Mouse (Mus musculus) liver, embryonic 11.5 days (tissue): ENCODE measurements around the gene Palm2. TPM values are rescaled to one million over a fixed set of nuclear protein-coding genes. Genes with fewer than 3 reads are reported as not detected.
"Not testable (repeated sequence)": the region's sequence is repeated elsewhere in the genome, so short reads cannot be mapped to it uniquely, and the experiment has no call there.

Experiments used
- ATAC-seq: fragments of 200-750 bp; cut with Nextera tagmentation; replicated peaks from 2 replicates; pipeline ENCODE4 v1.8.0; 2017; ENCODE audit warnings: moderate number of reproducible peaks, mild to moderate bottlenecking, moderate TSS enrichment, moderate library complexity; ENCODE audit not compliant: low FRiP score
- DNase-seq: peaks from one replicate; pipeline ENCODE4 v3.0.0-alpha.2; 2017; ENCODE audit warnings: low spot score
- H3K27ac ChIP-seq: fragments of 300-500 bp; sonication (generic); 2 replicates; pipeline ENCODE4 v1.5.1; 2014; ENCODE audit warnings: mild to moderate bottlenecking, low read depth, low read length, control low read depth
- H3K27me3 ChIP-seq: fragments of 300-500 bp; sonication (generic); replicated peaks from 2 replicates; pipeline ENCODE4 v1.6.1; 2014; ENCODE audit warnings: low read length, mixed read lengths; ENCODE audit not compliant: control insufficient read depth, insufficient read depth
- H3K36me3 ChIP-seq: fragments of 300-500 bp; sonication (generic); 2 replicates; pipeline ENCODE4 v1.6.1; 2014; ENCODE audit warnings: mild to moderate bottlenecking, low read length, moderate library complexity, mixed read lengths; ENCODE audit not compliant: control insufficient read depth, insufficient read depth
- H3K4me1 ChIP-seq: fragments of 300-500 bp; sonication (generic); replicated peaks from 2 replicates; pipeline ENCODE4 v1.6.1; 2014; ENCODE audit warnings: low read length, mixed read lengths; ENCODE audit not compliant: control insufficient read depth, insufficient read depth
- H3K4me2 ChIP-seq: fragments of 300-500 bp; sonication (generic); 2 replicates; pipeline ENCODE4 v1.6.1; 2014; ENCODE audit warnings: mild to moderate bottlenecking, control low read depth, moderate library complexity
- H3K4me3 ChIP-seq: fragments of 300-500 bp; sonication (generic); 2 replicates; pipeline ENCODE4 v1.5.1; 2014; ENCODE audit warnings: low read depth, low read length, control low read depth
- H3K9ac ChIP-seq: fragments of 300-500 bp; sonication (generic); 2 replicates; pipeline ENCODE4 v1.6.1; 2014; ENCODE audit warnings: low read depth, low read length, control low read depth
- H3K9me3 ChIP-seq: fragments of 300-500 bp; sonication (generic); 2 replicates; pipeline ENCODE4 v1.6.1; 2016; ENCODE audit warnings: low read length, inconsistent platforms, mixed read lengths; ENCODE audit not compliant: control insufficient read depth
- whole genome bisulfite sequencing: fragments of 180-500 bp; shearing (Covaris S2); extraction: QIAGEN DNeasy Blood & Tissue Kit; methylation state at CpG from one replicate; pipeline ENCODE4 v1.1.7; 2014; 5-methylcytosine and 5-hydroxymethylcytosine counted together
- polyA plus RNA-seq: library from polyadenylated mRNA; unstranded; fragments of >200 nt; fragmentation: Nextera tagmentation; extraction: Ambion mirVana; gene quantifications from 2 replicates; pipeline ENCODE4 v1.2.1, GENCODE M21; 2014

The Palm2 gene
- polyA plus RNA-seq = 0.32 and 0.71 TPM in 2 replicates

GRCm38 (mm10) chr4:57433941-57434704, at the start of gene Palm2:
Gene Palm2, plus strand, starts transcription at chr4:57434247.
- H3K27me3 ChIP-seq = peaks cover 45% of the 10 kb centered on the region
- DNase-seq (peak; percentile 56), ATAC-seq (no peak)
- H3K4me3 ChIP-seq = peak within 1 kb of the TSS; percentile 50
- H3K4me1 ChIP-seq = 0 out of 2 replicates have a peak, but pooled peaks cover 4% of the 10 kb centered on the region
- WGBS = under 1% methylated on average over 67 of the region's 67 CpGs
- H3K27ac ChIP-seq = no peak within 1 kb of the TSS
- no peaks in the 10 kb centered on the region for H3K9me3 ChIP-seq
- no peaks in the 10 kb centered on the region for H3K36me3 ChIP-seq
- peak within 1 kb of the TSS; percentile 89 for H3K4me2 ChIP-seq
- H3K9ac ChIP-seq = no peak within 1 kb of the TSS

- WGBS = 81% methylated on average over 2 of the region's 2 CpGs
- ATAC-seq (no peak), DNase-seq (no peak)
- H3K4me3 ChIP-seq = no peak overlapping the region
- no peaks in the 10 kb centered on the region for H3K9me3 ChIP-seq
- no peaks in the 10 kb centered on the region for H3K36me3 ChIP-seq
- H3K4me2 ChIP-seq = no peak overlapping the region
- no peaks in the 10 kb centered on the region for H3K27me3 ChIP-seq
- H3K27ac ChIP-seq = no peak overlapping the region
- H3K9ac ChIP-seq = no peak overlapping the region
- H3K4me1 ChIP-seq = no peaks in the 10 kb centered on the region
These were observed 49.7 kb upstream of the Palm2 start for GRCm38 (mm10) chr4:57384355-57384754.

GRCm38 (mm10) chr4:57391103-57391502, 42.9 kb upstream of the Palm2 start:
- Histone ChIP-seq H3K9ac (no peak overlapping the region), H3K36me3 (no peaks in the 10 kb centered on the region), H3K4me3 (no peak overlapping the region), H3K27ac (no peak overlapping the region), H3K4me2 (no peak overlapping the region), H3K9me3 (no peaks in the 10 kb centered on the region), H3K4me1 (no peaks in the 10 kb centered on the region), H3K27me3 (no peaks in the 10 kb centered on the region)
- ATAC-seq (no peak), DNase-seq (no peak)
- WGBS = 62% methylated on average over 8 of the region's 8 CpGs

- no peaks in the 10 kb centered on the region for H3K27me3 ChIP-seq
- H3K9me3 ChIP-seq = no peaks in the 10 kb centered on the region
- no peak overlapping the region for H3K9ac ChIP-seq
- no peak for DNase-seq
- H3K4me1 ChIP-seq = no peaks in the 10 kb centered on the region
- no peak overlapping the region for H3K4me3 ChIP-seq
- ATAC-seq = no peak
- WGBS = 70% methylated on average over 9 of the region's 9 CpGs
- no peak overlapping the region for H3K4me2 ChIP-seq
- H3K27ac ChIP-seq = no peak overlapping the region
- H3K36me3 ChIP-seq = no peaks in the 10 kb centered on the region
These were observed 37.6 kb upstream of the Palm2 start for GRCm38 (mm10) chr4:57396414-57396813.

- not testable (repeated sequence) for H3K27me3 ChIP-seq, H3K9ac ChIP-seq, DNase-seq, H3K9me3 ChIP-seq, H3K27ac ChIP-seq, H3K4me2 ChIP-seq, H3K36me3 ChIP-seq, H3K4me3 ChIP-seq, H3K4me1 ChIP-seq, ATAC-seq
- WGBS = 42% methylated on average over 6 of the region's 6 CpGs
These were observed 21.7 kb upstream of the Palm2 start for GRCm38 (mm10) chr4:57412385-57412784.

- Histone ChIP-seq H3K4me3 (no peak overlapping the region), H3K27ac (no peak overlapping the region), H3K4me1 (no peaks in the 10 kb centered on the region), H3K27me3 (no peaks in the 10 kb centered on the region), H3K9me3 (no peaks in the 10 kb centered on the region), H3K4me2 (no peak overlapping the region), H3K9ac (no peak overlapping the region), H3K36me3 (no peaks in the 10 kb centered on the region)
- no peak for ATAC-seq
- no peak for DNase-seq
- WGBS = 42% methylated on average over 7 of the region's 7 CpGs
These were observed 21.0 kb upstream of the Palm2 start for GRCm38 (mm10) chr4:57413016-57413415.

- not testable (repeated sequence) for H3K4me1 ChIP-seq, ATAC-seq, H3K36me3 ChIP-seq, H3K4me2 ChIP-seq, H3K9me3 ChIP-seq, H3K9ac ChIP-seq, H3K27me3 ChIP-seq, H3K4me3 ChIP-seq, DNase-seq, H3K27ac ChIP-seq
- WGBS = 84% methylated on average over 11 of the region's 11 CpGs
These were observed 20.4 kb upstream of the Palm2 start for GRCm38 (mm10) chr4:57413670-57414069.

GRCm38 (mm10) chr4:57424011-57424410, 10.0 kb upstream of the Palm2 start:
- ATAC-seq (no peak), DNase-seq (no peak)
- H3K27ac ChIP-seq = no peak overlapping the region
- H3K4me2 ChIP-seq = no peak overlapping the region
- no peaks in the 10 kb centered on the region for H3K27me3 ChIP-seq
- no peaks in the 10 kb centered on the region for H3K9me3 ChIP-seq
- H3K36me3 ChIP-seq = no peaks in the 10 kb centered on the region
- H3K4me1 ChIP-seq = no peaks in the 10 kb centered on the region
- no peak overlapping the region for H3K9ac ChIP-seq
- H3K4me3 ChIP-seq = no peak overlapping the region
- WGBS = 73% methylated on average over 7 of the region's 7 CpGs

- DNase-seq (no peak), ATAC-seq (no peak)
- no peak overlapping the region for H3K9ac ChIP-seq
- no peak overlapping the region for H3K27ac ChIP-seq
- no peak overlapping the region for H3K4me2 ChIP-seq
- no peaks in the 10 kb centered on the region for H3K4me1 ChIP-seq
- WGBS = 73% methylated on average over 8 of the region's 8 CpGs
- H3K27me3 ChIP-seq = peaks cover 15% of the 10 kb centered on the region
- H3K4me3 ChIP-seq = no peak overlapping the region
- H3K9me3 ChIP-seq = no peaks in the 10 kb centered on the region
- H3K36me3 ChIP-seq = no peaks in the 10 kb centered on the region
These were observed 5.7 kb upstream of the Palm2 start for GRCm38 (mm10) chr4:57428317-57428716.
